Mouse (Mus musculus): ENCODE data around the gene Ngfr. TPM values are rescaled to one million over a fixed set of nuclear protein-coding genes. Genes with fewer than 3 reads are reported as not detected.

Gene Ngfr
- polyA plus RNA-seq, 1 experiment from 2014 or later: 1.8 TPM

Other genes with a start within 250 kb of the Ngfr start
- 54.7 and 58.1 TPM in 2 replicates for gene Slc35b1, start 203.0 kb downstream of the Ngfr start, polyA plus RNA-seq (2015; fragmentation: Nextera tagmentation; extraction: Ambion mirVana)
- gene Spop, start 173.7 kb downstream of the Ngfr start, polyA plus RNA-seq (2015; fragmentation: Nextera tagmentation; extraction: Ambion mirVana): 81.9 and 93.0 TPM in 2 replicates
- gene Nxph3, start 73.2 kb downstream of the Ngfr start, polyA plus RNA-seq (2015; fragmentation: Nextera tagmentation; extraction: Ambion mirVana): 0.07 TPM in 1 of 2 replicates, not detected in the other
- gene Phb, start 79.2 kb upstream of the Ngfr start, polyA plus RNA-seq (2015; fragmentation: Nextera tagmentation; extraction: Ambion mirVana): 184 and 209 TPM in 2 replicates
- gene Zfp652, start 124.9 kb upstream of the Ngfr start, polyA plus RNA-seq (2015; fragmentation: Nextera tagmentation; extraction: Ambion mirVana): 5.9 and 6.3 TPM in 2 replicates
- 0.37 and 0.44 TPM in 2 replicates for gene B130006D01Rik, start 135.9 kb upstream of the Ngfr start, polyA plus RNA-seq (2015; fragmentation: Nextera tagmentation; extraction: Ambion mirVana)
- 5.2 and 6.2 TPM in 2 replicates for gene Phospho1, start 236.8 kb upstream of the Ngfr start, polyA plus RNA-seq (2015; fragmentation: Nextera tagmentation; extraction: Ambion mirVana)
- 13.8 and 15.3 TPM in 2 replicates for gene Gngt2, start 249.5 kb upstream of the Ngfr start, polyA plus RNA-seq (2015; fragmentation: Nextera tagmentation; extraction: Ambion mirVana)

All from liver, embryonic 13.5 days (tissue).